Mouse (Mus musculus): ENCODE measurements at regions not wholly inside any gene's neighbourhood (a gene's known extent, or its start where the extent isn't known, plus 50 kb on each side); places are given as distances from the start of the nearest gene placed in this dataset.

GRCm38 (mm10) chr2:124952212-124952611 is 115.7 kb upstream of the Slc24a5 start:
- no peak for DNase-seq (ENCODE audit: low spot score in 2 of 2)

- no peak for DNase-seq (ENCODE audit: low spot score in 2 of 2)
These were observed 114.9 kb upstream of the Slc24a5 start for GRCm38 (mm10) chr2:124953015-124953414.

GRCm38 (mm10) chr2:124955843-124956242 is 112.1 kb upstream of the Slc24a5 start:
- no peak for DNase-seq (ENCODE audit: low spot score in 2 of 2)

GRCm38 (mm10) chr2:124959431-124959830 is 108.5 kb upstream of the Slc24a5 start:
- DNase-seq (ENCODE audit: low spot score in 2 of 2), result no peak

- DNase-seq (ENCODE audit: low spot score in 2 of 2), result no peak
These were observed 95.8 kb upstream of the Slc24a5 start for GRCm38 (mm10) chr2:124971826-124972749.

- DNase-seq (ENCODE audit: low spot score in 2 of 2), result no peak
These were observed 92.8 kb upstream of the Slc24a5 start for GRCm38 (mm10) chr2:124975106-124975505.

GRCm38 (mm10) chr2:124990976-124991375 is 76.9 kb upstream of the Slc24a5 start:
- no peak for DNase-seq (ENCODE audit: low spot score in 2 of 2)

GRCm38 (mm10) chr2:125015007-125015406 is 52.9 kb upstream of the Slc24a5 start:
- no peak for DNase-seq (ENCODE audit: low spot score in 2 of 2)

GRCm38 (mm10) chr2:125016946-125017345 is 51.0 kb upstream of the Slc24a5 start:
- no peak for DNase-seq (ENCODE audit: low spot score in 2 of 2)
